Mouse (Mus musculus): ENCODE data around the gene Bpifb4. TPM values are rescaled to one million over a fixed set of nuclear protein-coding genes. Genes with fewer than 3 reads are reported as not detected.

The Bpifb4 gene
- polyA plus RNA-seq, 1 experiment from 2014 or later, result not detected

- no peak for ATAC-seq (ENCODE audit: low FRiP score)
- Histone ChIP-seq H3K9me3 (replicated peaks) (no peaks in the 10 kb centered on the region), H3K4me2 (replicated peaks) (no peak overlapping the region), H3K27me3 (no peaks in the 10 kb centered on the region), H3K27ac (no peak overlapping the region), H3K9ac (no peak overlapping the region), H3K4me3 (no peak overlapping the region), H3K4me1 (0 out of 2 replicates have a peak, but pooled peaks cover 4% of the 10 kb centered on the region), H3K36me3 (no peaks in the 10 kb centered on the region)
- 88% methylated on average over 2 of the region's 2 CpGs for WGBS
Measured at GRCm38 (mm10) chr2:154006331-154006730, 68.3 kb downstream of the Bpifb4 start.

GRCm38 (mm10) chr2:154007381-154007780 is 69.4 kb downstream of the Bpifb4 start:
- no peak overlapping the region for H3K27ac ChIP-seq
- no peak overlapping the region for H3K4me2 ChIP-seq (replicated peaks)
- H3K4me3 ChIP-seq, result no peak overlapping the region
- H3K4me1 ChIP-seq, result 0 out of 2 replicates have a peak, but pooled peaks cover 4% of the 10 kb centered on the region
- no peak for ATAC-seq (ENCODE audit: low FRiP score)
- 92% methylated on average over 1 of the region's 1 CpGs for WGBS
- H3K27me3 ChIP-seq, result no peaks in the 10 kb centered on the region
- H3K9ac ChIP-seq, result no peak overlapping the region
- H3K36me3 ChIP-seq, result no peaks in the 10 kb centered on the region
- H3K9me3 ChIP-seq (replicated peaks), result no peaks in the 10 kb centered on the region

- no peak within 1 kb of the TSS for H3K4me2 ChIP-seq (replicated peaks)
- WGBS, result 82% methylated on average over 3 of the region's 3 CpGs
Measured at GRCm38 (mm10) chr2:154007965-154008364, 70.0 kb downstream of the Bpifb4 start, which contains the start of gene Bpifa2. Gene Bpifa2, plus strand, starts transcription at chr2:154008265.

More at GRCm38 (mm10) chr2:154007965-154008364, 70.0 kb downstream of the Bpifb4 start, which contains the start of gene Bpifa2:
- Histone ChIP-seq H3K4me1 (0 out of 2 replicates have a peak, but pooled peaks cover 4% of the 10 kb centered on the region), H3K9ac (no peak within 1 kb of the TSS), H3K27me3 (no peaks in the 10 kb centered on the region), H3K9me3 (replicated peaks) (no peaks in the 10 kb centered on the region), H3K27ac (no peak within 1 kb of the TSS), H3K36me3 (no peaks in the 10 kb centered on the region), H3K4me3 (no peak within 1 kb of the TSS)
- no peak for ATAC-seq (ENCODE audit: low FRiP score)

Other genes starting within 250 kb of the Bpifb4 start
- 0.17 TPM in 1 of 2 replicates, not detected in the other for gene Dnmt3c, start 241.6 kb upstream of the Bpifb4 start, polyA plus RNA-seq (2016; fragmentation: Nextera tagmentation; extraction: Ambion mirVana)
- gene Mapre1, start 196.9 kb upstream of the Bpifb4 start, polyA plus RNA-seq (2016; fragmentation: Nextera tagmentation; extraction: Ambion mirVana), result 369 and 427 TPM in 2 replicates
- gene Efcab8, start 158.3 kb upstream of the Bpifb4 start, polyA plus RNA-seq (2016; fragmentation: Nextera tagmentation; extraction: Ambion mirVana), result 0.07 TPM in 1 of 2 replicates, not detected in the other
- gene Sun5, start 67.1 kb upstream of the Bpifb4 start, polyA plus RNA-seq (2016; fragmentation: Nextera tagmentation; extraction: Ambion mirVana), result not detected in 2 replicates
- not detected in 2 replicates for gene Bpifb2, start 63.2 kb upstream of the Bpifb4 start, polyA plus RNA-seq (2016; fragmentation: Nextera tagmentation; extraction: Ambion mirVana)
- gene Bpifb6, start 37.8 kb upstream of the Bpifb4 start, polyA plus RNA-seq (2016; fragmentation: Nextera tagmentation; extraction: Ambion mirVana), result not detected in 2 replicates
- gene Bpifb3, start 20.0 kb upstream of the Bpifb4 start, polyA plus RNA-seq (2016; fragmentation: Nextera tagmentation; extraction: Ambion mirVana), result not detected in 2 replicates
- not detected in 2 replicates for gene Bpifa6, start 36.7 kb downstream of the Bpifb4 start, polyA plus RNA-seq (2016; fragmentation: Nextera tagmentation; extraction: Ambion mirVana)
- not detected in 2 replicates for gene Bpifa2, start 70.1 kb downstream of the Bpifb4 start, polyA plus RNA-seq (2016; fragmentation: Nextera tagmentation; extraction: Ambion mirVana)
- gene Bpifa3, start 192.1 kb downstream of the Bpifb4 start, polyA plus RNA-seq (2016; fragmentation: Nextera tagmentation; extraction: Ambion mirVana), result not detected in 2 replicates
- not detected in 2 replicates for gene Bpifa1, start 204.7 kb downstream of the Bpifb4 start, polyA plus RNA-seq (2016; fragmentation: Nextera tagmentation; extraction: Ambion mirVana)
- gene Bpifa5, start 224.4 kb downstream of the Bpifb4 start, polyA plus RNA-seq (2016; fragmentation: Nextera tagmentation; extraction: Ambion mirVana), result not detected in 2 replicates